Mouse (Mus musculus) left cerebral cortex, adult 9 months (tissue): ENCODE data around the gene Ccdc40.

ENCODE experiments used
- DNase-seq, 2 experiments: peaks; one replicate each; pipeline ENCODE4 v3.0.0; 2022; ENCODE audit warnings: low spot score in 2 of 2

The Ccdc40 gene

DNA sequence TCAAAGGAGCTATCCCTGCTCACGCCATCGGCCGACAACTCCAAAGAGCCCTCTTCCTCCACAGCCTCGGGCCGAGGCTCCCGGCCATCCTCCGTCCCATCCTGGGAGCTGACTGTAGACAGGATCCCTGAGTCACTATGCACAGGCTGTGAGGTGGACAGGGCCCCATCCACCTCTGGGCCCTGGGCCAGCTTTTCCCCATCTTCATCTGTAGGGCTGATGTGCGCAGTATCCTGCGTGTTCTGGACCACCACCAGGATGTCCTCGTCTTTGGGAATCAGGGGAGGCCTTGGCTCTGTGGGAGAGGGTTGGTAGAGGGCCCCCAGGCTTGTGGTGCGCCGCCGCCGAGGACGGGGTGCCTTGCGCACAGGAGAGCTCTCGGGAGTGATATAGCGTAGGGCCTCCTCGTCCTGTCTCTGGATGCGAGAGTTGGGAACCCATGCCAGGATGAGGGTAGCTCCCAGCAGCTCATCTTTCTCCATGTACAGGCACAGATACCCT, 19.5 kb upstream of the Ccdc40 start:
- DNase-seq = no peak

- DNase-seq = no peak
These were observed 18.9 kb upstream of the Ccdc40 start for GRCm38 (mm10) chr11:119209371-119210025.

DNA sequence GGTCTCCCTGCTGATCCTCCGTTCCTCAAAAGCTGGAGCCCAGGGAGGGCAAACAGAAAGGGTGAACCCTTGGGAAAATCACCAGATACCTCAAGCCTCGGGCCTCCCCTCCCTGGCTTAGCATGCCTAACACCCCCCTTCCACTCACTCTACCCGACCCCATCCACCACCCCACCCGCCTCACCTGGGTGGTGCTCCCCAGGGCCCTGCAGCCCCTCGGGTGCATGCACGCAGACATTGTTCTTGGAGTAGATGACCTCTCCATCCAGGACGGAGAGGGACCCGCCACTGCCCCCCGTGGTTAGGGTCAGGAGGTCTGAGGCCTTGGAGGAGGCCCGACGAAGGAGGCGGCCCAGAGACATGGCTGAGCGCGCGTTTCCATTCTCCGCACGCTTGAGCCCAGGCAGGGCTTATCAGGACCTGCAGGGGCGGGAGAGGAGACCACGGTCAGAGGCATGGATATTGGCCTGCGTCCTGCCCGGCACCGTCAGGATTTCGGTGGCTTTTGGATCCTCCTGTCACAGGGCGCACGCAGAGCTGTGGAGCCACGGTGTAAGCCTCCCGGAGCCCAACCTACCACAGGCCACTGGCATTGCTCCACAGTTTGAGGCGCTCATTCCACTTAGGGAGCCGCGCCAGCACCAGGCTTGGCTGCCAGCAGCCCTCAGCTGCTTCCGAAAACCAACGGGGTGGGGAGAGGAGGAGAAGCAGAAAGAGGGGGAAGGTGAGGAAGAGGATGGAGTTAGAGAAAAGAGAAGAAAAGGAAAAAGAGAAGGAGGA, 17.9 kb upstream of the Ccdc40 start:
- DNase-seq = peak in 1 of 2 experiments; percentile 69

DNA sequence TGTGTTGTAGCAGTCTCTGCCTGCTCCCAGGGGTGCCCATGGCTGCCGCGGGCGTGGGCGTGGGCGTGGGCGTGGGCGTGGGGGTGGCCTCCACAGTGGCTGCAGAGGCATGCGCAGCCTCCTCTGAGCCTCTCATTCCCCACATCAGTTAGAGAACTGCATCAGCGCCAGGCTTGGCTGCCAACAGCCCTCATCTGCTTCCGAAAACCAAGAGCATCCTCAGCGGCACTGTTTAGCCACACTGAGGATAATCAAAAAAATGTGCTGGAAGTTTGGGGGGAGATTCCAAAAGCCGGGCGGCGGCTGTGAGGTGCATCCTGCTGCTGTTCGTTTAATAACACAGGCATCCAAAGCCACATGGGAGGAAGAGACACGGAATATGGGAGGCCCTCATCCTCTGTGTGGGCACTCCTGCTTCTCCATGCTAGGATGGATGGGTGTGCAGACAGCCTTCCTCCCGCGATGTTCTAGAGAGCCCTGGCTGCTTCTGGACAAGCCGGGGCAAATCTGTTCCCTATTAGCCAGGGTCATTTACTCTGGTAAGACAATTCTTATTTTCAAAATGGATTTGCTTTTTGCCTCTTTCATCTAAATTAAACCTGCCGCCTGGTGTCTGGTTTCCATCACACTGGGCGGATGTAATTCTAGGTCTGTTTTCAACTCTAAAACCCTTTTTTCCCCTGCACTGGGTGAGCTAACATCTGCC, 16.6 kb upstream of the Ccdc40 start:
- DNase-seq = peak in 1 of 2 experiments; percentile 39

DNA sequence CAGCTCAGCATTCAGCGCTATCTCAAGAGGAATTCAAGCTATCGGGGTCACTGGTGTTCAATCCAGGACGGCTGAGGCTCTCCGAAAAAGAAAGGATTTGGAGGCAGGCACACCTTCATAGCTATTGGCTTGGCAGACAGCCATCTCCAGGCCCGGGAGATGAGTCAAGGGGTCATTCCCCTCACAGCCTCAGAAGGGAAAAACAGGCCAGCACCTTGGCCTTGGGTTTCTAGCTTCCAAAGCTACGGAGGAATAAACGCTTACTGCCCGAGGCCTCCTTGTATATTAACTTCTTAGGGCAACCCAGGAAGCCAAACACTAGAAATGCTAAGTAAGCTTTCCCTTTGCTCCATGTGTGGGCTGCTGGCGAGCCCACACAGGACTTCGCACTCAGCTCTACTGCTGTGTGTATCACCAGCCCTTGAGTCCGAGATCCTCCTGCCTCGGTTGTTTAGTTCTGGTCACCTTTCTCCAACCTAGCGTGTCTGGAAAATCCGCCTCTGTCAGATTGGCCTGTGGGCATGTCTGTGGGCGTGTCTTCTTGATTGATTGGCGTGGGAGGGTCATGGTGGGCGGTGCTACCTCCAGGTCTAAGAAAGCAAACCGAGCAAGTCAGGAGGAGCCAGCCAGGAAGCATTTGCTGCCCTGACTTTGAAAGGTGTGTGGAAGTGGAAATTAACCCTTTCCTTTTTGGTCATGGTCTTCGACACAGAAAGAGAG, 15.0 kb upstream of the Ccdc40 start:
- no peak for DNase-seq

DNA sequence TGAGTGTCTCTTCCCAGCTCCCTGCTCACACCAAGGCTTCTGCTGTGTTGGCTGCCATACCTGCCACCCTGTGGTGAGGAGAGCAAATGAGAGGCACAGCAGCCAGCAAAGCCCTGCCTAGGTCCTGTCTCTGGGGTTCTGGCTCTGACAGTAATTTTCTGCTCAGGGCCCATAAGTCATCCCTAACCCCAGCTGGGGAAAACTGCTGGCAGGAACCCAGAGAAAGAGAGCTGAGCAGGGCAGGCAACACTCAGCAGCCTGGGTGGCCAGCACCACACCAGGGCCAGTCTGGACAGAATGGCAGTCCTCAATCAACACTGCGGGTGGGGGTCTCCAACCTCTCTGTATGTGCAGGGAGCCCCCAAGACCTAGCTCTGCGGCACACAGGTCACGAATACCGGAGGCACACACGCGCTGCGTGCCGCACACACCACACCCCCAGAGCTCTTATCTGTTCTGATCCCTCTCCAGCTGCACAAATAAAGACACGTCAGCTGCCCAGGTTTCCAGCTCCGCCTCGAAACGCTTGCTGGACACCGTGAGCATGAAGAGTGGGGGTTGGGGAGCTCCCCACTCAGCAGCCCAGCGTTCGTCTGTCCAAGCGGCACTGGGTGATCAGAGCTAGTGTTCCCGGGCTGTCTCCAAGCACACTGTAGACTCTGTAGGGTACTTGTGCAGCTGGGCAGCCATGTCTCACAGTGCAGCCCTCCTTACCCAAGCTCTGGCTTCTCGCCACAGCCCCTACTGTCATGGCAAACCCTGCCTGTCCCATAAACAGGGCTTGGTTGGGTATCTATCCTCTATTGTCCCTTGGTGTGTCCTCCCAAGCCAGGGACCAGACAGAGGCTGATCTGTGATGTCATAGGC, 13.1 kb upstream of the Ccdc40 start:
- DNase-seq = peak in 1 of 2 experiments; percentile 53

DNA sequence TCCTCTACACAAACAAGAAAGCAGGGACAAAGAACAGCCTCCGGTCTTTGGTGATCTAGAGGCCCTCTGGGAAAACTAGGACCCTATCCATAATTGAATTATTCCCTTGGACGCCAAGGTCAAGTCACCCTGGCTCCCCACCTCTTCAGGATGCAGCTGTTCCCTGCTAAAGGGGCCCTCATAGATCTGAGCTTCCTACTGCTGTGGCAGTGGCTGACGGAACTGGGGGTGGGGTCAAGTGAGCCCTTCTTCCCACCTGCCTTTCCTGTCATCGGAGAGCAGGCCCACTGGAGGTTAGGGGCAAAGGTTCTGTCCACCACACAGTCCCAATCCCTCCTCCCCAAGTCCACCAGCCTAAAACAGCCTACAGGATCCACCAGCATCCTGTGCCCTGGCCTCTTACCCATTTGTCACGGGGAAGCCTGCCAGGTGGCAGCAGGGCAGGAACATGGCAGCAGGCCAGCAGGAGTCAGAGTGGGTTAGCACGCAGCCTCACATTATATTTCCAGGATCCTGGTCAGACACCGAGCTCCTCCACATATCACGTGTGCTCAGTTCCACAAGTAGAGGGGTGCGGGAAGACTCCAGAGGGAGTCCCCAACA, 12.4 kb upstream of the Ccdc40 start:
- peak in 1 of 2 experiments; percentile 24 for DNase-seq

GRCm38 (mm10) chr11:119217861-119218260, 10.5 kb upstream of the Ccdc40 start:
- DNase-seq = no peak

- peak in 1 of 2 experiments; percentile 70 for DNase-seq
These were observed 8.4 kb upstream of the Ccdc40 start for GRCm38 (mm10) chr11:119219816-119220465.

DNA sequence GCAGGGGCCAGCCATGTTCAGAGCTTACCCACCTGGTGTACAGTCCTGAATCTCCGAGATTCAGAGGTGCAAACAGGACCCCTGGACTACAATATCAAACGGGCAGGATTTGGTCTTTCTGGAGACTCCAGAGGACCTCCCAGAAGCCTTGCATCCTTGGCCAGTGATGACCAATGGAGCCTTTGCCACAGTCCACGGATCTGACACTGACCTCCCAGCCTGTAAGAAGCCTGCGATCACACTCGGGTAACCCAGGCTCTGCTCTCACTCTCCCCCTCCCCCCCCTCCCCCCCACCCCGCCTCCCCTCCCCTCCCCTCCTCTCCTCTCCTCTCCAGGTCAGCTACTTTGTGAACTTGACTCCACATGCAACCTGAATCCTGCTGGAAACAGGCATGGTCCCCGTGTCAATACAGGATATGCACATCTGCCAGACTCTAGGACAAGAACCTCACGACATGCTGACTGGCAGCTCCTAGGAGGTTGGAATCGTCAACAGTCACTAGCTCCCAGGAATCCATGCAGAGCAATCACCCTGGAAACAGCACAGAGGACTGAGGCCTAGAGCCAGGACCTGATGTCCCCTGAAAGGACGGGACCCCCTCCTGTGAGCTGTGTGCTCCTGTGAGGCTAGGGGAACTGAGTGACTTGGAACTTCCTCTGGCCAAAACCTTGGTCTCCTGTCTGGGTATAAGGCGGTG, 6.4 kb upstream of the Ccdc40 start:
- DNase-seq = no peak

DNA sequence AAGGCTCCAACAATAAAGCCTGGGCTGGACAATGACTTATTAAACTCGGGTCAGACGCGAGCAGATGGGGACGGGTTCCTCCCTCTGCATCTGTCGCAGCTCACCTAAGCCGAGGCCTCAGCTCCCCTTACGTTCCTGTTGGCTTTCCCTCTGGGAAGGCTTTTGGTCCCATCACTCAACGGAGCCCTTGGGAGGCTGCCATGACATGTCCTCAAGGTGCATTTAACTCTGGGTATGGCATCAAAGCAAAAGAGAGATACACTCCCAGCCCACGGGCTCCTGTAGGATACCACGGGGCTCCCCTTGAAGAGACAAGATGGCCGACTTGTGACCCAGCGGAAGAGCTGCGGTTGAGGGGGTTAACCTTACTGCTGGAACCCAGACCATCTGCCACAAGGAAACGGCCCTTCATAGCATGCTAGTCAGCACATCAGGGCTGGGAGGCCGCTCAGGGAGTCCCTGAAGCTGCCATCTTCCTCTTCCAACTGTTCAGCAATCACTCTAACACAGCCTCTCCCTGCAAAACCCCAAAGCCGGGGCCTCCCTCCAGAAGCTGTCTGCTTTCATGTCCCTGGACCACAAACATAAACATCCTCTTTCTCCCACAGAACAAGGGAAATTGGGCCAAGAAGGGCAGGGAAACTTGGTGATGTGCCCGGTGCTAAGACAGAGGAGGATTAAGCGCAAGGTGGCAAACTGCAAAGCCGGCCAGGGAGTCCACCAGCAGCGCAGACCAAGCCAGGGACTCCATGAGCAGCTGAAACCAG, 5.1 kb upstream of the Ccdc40 start:
- no peak for DNase-seq

DNA sequence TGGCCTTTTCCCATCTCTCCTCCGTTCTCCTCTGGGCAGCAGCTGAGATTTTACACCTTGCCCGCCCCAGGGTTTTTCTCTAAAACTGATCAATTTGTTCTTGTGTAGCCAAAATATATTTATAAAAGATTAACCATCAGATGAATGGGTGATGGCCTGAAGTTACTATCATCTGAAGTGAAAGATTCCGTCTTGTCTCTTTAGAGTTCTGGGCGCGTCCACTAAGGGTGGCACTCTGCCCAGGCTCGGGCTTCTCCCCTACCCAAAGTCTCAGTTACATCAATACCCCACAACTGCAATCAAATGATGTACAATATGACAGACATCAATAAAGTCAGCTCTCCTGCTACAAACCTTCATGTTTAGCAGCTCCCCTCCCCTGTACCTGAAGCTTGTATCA, 3.4 kb upstream of the Ccdc40 start:
- no peak for DNase-seq

- DNase-seq = no peak
These were observed 2.7 kb upstream of the Ccdc40 start for GRCm38 (mm10) chr11:119225634-119226033.

DNA sequence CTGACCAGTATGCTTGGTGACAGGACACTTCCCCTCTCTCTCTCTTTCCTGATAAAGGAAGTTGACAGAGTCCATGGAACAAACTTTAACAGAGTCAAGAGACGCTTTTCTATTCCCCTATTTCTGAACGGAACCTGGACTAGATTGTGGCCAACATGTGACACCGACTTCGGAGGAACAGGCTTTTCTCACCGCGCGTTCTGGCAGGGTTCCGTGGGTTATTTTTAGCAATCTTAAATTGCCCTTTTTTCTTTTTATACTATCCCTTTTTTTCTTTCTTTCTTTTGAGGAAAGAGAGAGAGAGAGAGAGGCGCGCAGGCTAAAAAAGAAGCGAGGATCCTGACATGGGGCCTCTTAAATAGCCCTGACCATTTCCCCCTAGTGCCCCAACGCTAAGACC, 781 bp upstream of the Ccdc40 start:
- DNase-seq = no peak

DNA sequence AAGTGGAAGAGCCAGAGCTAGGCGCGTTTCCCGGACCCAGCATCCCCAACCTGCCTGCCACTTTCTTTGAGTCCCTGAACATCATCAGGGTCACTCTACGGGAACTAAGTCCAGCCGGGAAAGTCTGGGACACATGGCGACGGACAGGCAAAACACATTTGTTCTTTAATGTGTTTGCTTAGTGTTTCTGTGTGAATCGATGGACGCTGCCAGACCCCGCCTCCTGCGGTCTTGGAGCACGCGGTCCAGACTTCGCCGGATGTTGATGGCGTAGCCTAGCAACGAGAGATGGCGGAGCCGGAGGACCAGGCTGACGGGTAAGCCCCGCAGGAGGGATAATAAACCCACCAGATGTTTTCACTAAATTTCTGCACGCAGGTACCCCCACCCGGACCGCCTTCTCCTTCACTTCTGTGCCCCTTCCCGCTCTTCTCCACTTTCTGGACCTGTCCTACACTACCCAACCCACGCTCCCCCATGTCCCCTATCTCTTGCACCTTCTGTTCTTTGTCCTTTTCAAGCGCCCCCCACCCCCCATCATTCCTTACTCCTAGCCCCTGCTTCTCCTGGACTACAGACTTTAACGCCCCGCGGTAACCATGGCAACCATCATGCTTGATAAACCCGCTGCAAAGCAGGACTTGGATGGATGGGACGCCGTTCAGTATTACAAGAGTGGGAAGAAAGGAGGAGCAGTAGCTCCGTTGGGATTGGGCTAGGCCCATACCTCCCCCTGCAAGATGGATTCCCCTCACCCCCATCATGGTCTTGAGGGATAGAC, 664 bp downstream of the Ccdc40 start:
- peak in 1 of 2 experiments; percentile 42 for DNase-seq

DNA sequence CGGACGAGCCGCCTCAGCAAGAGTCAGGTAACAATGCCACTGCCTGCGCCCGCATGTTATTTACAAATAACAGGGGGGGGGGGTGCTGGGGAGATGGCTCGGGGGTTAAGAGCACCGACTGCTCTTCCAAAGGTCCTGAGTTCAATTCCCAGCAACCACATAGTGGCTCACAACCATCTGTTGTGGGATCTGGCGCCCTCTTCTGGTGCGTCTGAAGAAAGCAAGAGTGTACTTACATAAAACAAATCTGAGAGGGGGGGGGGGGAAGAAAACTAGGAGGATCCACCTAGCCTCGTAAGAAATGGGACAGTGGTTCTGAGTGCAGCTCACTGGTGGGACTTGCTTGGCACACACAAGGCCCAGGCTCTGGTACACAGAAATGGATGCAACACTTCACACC, 6.4 kb downstream of the Ccdc40 start:
- no peak for DNase-seq

DNA sequence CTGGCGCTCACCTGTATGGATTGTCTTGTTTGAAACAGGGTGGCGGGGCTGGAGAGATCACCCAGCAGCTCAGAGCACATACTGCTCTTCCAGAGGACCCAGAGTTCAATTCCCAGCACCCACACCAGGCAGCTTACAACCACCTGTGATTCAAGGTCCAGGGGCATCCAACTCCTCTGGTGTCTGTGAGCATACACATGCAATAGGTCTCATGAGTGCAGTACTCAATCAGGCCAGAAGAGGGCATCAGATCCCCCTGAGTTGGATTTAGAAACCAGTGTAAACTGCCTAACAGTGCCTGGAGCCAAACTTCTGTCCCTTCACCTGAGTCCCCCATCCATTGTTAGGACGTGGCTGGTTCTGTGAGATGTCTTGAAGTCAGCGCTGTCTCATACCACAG, 7.2 kb downstream of the Ccdc40 start:
- peak in 1 of 2 experiments; percentile 40 for DNase-seq

DNA sequence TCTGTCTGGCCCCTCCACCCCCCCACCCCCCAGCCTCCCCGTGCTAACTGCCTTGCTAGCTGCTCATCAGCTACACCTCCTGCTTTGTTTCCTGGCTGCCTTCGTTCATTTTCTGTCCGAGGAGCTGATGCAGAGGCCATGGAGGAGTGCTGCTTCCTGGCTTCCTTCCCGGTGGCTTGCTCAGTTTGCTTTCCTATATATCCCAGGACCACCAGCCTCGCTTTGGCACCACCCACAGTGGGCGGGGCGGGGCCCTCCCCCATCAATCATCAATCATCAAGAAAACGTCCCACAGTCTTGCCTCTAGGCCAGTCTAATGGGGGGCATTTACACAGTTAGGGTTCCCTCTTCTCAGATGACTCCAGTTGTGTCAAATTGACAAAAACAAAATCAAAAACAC, 8.0 kb downstream of the Ccdc40 start:
- DNase-seq = no peak
